Mouse (Mus musculus) forebrain, embryonic 16.5 days (tissue): ENCODE data around the gene Sfi1. TPM values are rescaled to one million over a fixed set of nuclear protein-coding genes. Genes with fewer than 3 reads are reported as not detected.

ENCODE experiments used
- ATAC-seq: fragments of 200-750 bp; cut with Nextera tagmentation; 2 replicates; pipeline ENCODE4 v1.8.0; 2017; ENCODE audit warnings: mild to moderate bottlenecking, moderate library complexity
- H3K27ac ChIP-seq: fragments of 300-500 bp; sonication (generic); 2 replicates; pipeline ENCODE4 v1.5.1; 2014; ENCODE audit warnings: low read length, control low read depth
- H3K27me3 ChIP-seq: fragments of 300-500 bp; sonication (generic); replicated peaks from 2 replicates; pipeline ENCODE4 v1.6.1; 2014; ENCODE audit warnings: low read length; ENCODE audit not compliant: control insufficient read depth, insufficient read depth
- H3K36me3 ChIP-seq: fragments of 300-500 bp; sonication (generic); 2 replicates; pipeline ENCODE4 v1.6.1; 2014; ENCODE audit not compliant: control insufficient read depth, insufficient read depth
- H3K4me1 ChIP-seq: fragments of 300-500 bp; sonication (generic); replicated peaks from 2 replicates; pipeline ENCODE4 v1.6.1; 2014; ENCODE audit warnings: low read length; ENCODE audit not compliant: control insufficient read depth, insufficient read depth
- H3K4me2 ChIP-seq: fragments of 300-500 bp; sonication (generic); 2 replicates; pipeline ENCODE4 v1.6.1; 2014; ENCODE audit warnings: mild to moderate bottlenecking, low read length, control low read depth
- H3K4me3 ChIP-seq: fragments of 300-500 bp; sonication (generic); replicated peaks from 2 replicates; pipeline ENCODE4 v1.5.1; 2014; ENCODE audit warnings: mild to moderate bottlenecking, low read length, control low read depth
- H3K9ac ChIP-seq: fragments of 300-500 bp; sonication (generic); replicated peaks from 2 replicates; pipeline ENCODE4 v1.6.1; 2014; ENCODE audit warnings: low read depth, low read length, control low read depth
- H3K9me3 ChIP-seq: fragments of 300-500 bp; sonication (generic); 2 replicates; pipeline ENCODE4 v1.6.1; 2016; ENCODE audit warnings: low read length; ENCODE audit not compliant: control insufficient read depth
- WGBS: fragments of 180-500 bp; shearing (Covaris S2); extraction: QIAGEN DNeasy Blood & Tissue Kit; methylation state at CpG from one replicate; pipeline ENCODE4 v1.1.7; 2014; 5-methylcytosine and 5-hydroxymethylcytosine counted together
- polyA plus RNA-seq: library from polyadenylated mRNA; unstranded; fragments of >200 nt; fragmentation: Nextera tagmentation; extraction: Ambion mirVana; gene quantifications from 2 replicates; pipeline ENCODE4 v1.2.1, GENCODE M21; 2015

Sfi1 gene
- polyA plus RNA-seq, result 17.2 and 23.9 TPM in 2 replicates

DNA sequence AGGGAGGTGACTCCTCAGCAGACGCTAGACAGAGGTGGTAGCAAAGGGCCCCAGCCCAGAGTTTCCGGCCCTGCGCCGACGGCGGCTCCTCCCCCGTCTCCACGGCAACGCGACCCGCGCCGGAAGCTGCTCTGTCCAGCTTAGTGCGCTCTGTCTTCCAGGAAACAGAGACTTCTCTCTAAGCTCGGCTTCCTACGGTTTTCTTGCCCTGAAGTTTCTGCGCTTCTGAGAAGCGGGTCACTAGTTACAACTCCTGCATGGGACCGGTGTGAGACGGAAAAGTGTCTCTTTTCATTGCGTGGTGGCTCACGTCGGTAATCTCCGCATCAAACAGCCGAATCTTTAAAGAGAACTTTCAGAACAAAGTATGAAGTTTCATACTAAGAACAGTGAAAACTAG, at the start of gene Sfi1:
Gene Sfi1, minus strand, starts transcription at position 101 of the 400 bp plus-strand sequence.
- Histone ChIP-seq H3K27me3 (no peaks in the 10 kb centered on the region), H3K9ac (no peak within 1 kb of the TSS), H3K4me3 (no peak within 1 kb of the TSS), H3K9me3 (no peaks in the 10 kb centered on the region), H3K4me1 (no peaks in the 10 kb centered on the region), H3K4me2 (no peak within 1 kb of the TSS), H3K36me3 (no peaks in the 10 kb centered on the region), H3K27ac (no peak within 1 kb of the TSS)
- WGBS, result 85% methylated on average over 25 of the region's 25 CpGs
- ATAC-seq, result no peak

DNA sequence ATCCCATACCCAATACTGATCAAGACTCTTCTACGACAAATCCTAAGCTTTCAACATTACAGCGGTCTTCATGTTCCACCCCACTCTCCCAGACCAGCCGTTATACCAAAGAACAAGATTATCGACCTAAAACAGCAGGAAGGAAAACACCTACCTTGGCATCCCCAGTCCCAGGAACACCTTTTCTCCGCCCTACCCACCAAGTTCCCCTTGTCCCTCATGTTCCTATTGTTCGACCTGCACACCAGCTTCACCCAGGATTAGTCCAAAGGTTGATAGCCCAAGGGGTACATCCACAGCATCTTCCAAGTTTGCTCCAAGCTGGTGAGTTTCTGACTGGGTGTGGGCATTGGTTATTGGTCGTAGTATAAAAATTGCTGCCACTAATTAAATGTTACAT, 49.1 kb upstream of the Sfi1 start:
- WGBS, result 96% methylated on average over 7 of the region's 7 CpGs
- H3K27ac ChIP-seq, result no peak overlapping the region
- H3K4me2 ChIP-seq, result no peak overlapping the region
- H3K4me1 ChIP-seq, result no peaks in the 10 kb centered on the region
- no peak overlapping the region for H3K9ac ChIP-seq
- H3K27me3 ChIP-seq, result no peaks in the 10 kb centered on the region
- no peak overlapping the region for H3K4me3 ChIP-seq
- no peak for ATAC-seq
- no peaks in the 10 kb centered on the region for H3K9me3 ChIP-seq
- peaks cover 57% of the 10 kb centered on the region for H3K36me3 ChIP-seq

- Histone ChIP-seq H3K9me3 (no peaks in the 10 kb centered on the region), H3K36me3 (peaks cover 32% of the 10 kb centered on the region), H3K4me2 (no peak overlapping the region), H3K27ac (no peak overlapping the region), H3K9ac (no peak overlapping the region), H3K4me3 (no peak overlapping the region), H3K4me1 (no peaks in the 10 kb centered on the region), H3K27me3 (no peaks in the 10 kb centered on the region)
- WGBS, result 85% methylated on average over 5 of the region's 5 CpGs
- no peak for ATAC-seq
These were observed 42.0 kb upstream of the Sfi1 start for GRCm38 (mm10) chr11:3235277-3235676.

- WGBS, result 93% methylated on average over 4 of the region's 4 CpGs
- Histone ChIP-seq H3K4me1 (no peaks in the 10 kb centered on the region), H3K4me3 (no peak overlapping the region), H3K36me3 (peaks cover 30% of the 10 kb centered on the region), H3K9me3 (no peaks in the 10 kb centered on the region), H3K4me2 (no peak overlapping the region), H3K27ac (no peak overlapping the region), H3K9ac (no peak overlapping the region), H3K27me3 (no peaks in the 10 kb centered on the region)
- ATAC-seq, result no peak
These were observed 40.4 kb upstream of the Sfi1 start for GRCm38 (mm10) chr11:3233704-3234103.

DNA sequence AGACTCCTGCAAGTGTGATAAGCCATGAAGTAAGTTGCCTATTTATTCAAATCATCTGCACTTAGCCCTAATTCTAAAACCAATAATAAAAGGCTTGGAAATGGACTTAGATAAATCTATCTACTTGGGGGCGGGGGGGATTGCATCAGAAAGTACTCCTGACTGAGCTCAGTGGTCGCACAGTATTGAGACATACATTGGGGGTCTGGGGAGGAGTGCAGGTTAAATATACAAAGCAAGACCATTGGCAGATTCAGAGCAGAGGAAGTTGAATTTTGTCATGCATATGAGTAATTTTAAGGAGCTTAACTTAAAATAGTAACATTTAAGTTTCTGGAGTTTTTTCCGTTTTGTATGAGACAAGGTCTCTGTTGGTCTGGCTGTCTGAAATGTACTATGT, 39.0 kb upstream of the Sfi1 start:
- H3K36me3 ChIP-seq, result peaks cover 32% of the 10 kb centered on the region
- no peaks in the 10 kb centered on the region for H3K4me1 ChIP-seq
- 93% methylated on average over 3 of the region's 3 CpGs for WGBS
- H3K9me3 ChIP-seq, result no peaks in the 10 kb centered on the region
- H3K27me3 ChIP-seq, result no peaks in the 10 kb centered on the region
- no peak for ATAC-seq
- H3K4me3 ChIP-seq, result no peak overlapping the region
- H3K4me2 ChIP-seq, result no peak overlapping the region
- no peak overlapping the region for H3K27ac ChIP-seq
- no peak overlapping the region for H3K9ac ChIP-seq

DNA sequence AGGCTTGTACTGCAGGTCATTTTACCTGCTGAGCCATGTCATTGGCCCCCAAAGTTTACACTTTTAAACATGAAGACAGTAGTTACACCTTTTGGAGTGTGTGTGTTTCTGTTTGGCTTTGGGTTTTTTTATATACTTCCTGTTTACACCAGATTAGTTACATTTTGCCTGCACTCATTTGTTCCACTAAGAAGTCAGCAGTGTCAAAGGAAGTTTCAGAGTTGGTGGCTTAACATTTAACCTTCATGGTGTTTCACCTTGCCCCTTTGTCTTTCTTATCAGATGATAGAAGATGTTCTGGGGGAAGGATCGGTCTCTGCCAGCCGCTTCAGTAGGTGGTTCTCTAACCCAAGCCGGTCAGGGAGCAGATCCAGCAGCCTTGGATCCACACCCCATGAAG, 33.9 kb upstream of the Sfi1 start:
- ATAC-seq, result no peak
- H3K4me2 ChIP-seq, result no peak overlapping the region
- no peak overlapping the region for H3K27ac ChIP-seq
- no peak overlapping the region for H3K9ac ChIP-seq
- peaks cover 41% of the 10 kb centered on the region for H3K36me3 ChIP-seq
- no peaks in the 10 kb centered on the region for H3K9me3 ChIP-seq
- H3K27me3 ChIP-seq, result no peaks in the 10 kb centered on the region
- 99% methylated on average over 3 of the region's 3 CpGs for WGBS
- H3K4me3 ChIP-seq, result no peak overlapping the region
- H3K4me1 ChIP-seq, result no peaks in the 10 kb centered on the region

- no peak for ATAC-seq
- Histone ChIP-seq H3K9me3 (no peaks in the 10 kb centered on the region), H3K4me2 (no peak overlapping the region), H3K36me3 (peaks cover 41% of the 10 kb centered on the region), H3K9ac (no peak overlapping the region), H3K27me3 (no peaks in the 10 kb centered on the region), H3K4me1 (no peaks in the 10 kb centered on the region), H3K4me3 (no peak overlapping the region), H3K27ac (no peak overlapping the region)
- WGBS, result 79% methylated on average over 5 of the region's 5 CpGs
These were observed 29.8 kb upstream of the Sfi1 start for GRCm38 (mm10) chr11:3223105-3223504.

DNA sequence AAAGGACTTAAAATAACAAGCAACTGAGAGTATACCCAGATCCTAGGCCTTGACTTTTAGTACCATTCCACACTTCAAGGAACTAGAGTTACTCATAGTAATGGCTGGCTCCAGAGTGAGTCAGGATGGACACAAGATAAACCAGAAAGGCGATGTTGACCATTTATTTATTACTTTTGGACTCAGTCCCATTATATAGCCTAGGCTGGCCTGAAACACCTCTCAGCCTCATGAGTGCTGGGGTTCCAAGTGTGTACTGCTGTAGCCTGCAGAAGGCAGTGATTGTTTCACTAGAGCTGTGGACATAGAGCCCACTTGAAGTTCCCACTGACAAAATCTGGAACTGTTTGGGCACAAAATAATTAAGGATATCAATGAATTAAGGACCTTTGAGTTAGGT, 19.3 kb upstream of the Sfi1 start:
- H3K4me2 ChIP-seq, result no peak overlapping the region
- H3K36me3 ChIP-seq, result peaks cover 32% of the 10 kb centered on the region
- H3K27me3 ChIP-seq, result no peaks in the 10 kb centered on the region
- 94% methylated on average over 1 of the region's 1 CpGs for WGBS
- H3K27ac ChIP-seq, result no peak overlapping the region
- ATAC-seq, result no peak
- no peak overlapping the region for H3K4me3 ChIP-seq
- no peak overlapping the region for H3K9ac ChIP-seq
- H3K9me3 ChIP-seq, result no peaks in the 10 kb centered on the region
- no peaks in the 10 kb centered on the region for H3K4me1 ChIP-seq

DNA sequence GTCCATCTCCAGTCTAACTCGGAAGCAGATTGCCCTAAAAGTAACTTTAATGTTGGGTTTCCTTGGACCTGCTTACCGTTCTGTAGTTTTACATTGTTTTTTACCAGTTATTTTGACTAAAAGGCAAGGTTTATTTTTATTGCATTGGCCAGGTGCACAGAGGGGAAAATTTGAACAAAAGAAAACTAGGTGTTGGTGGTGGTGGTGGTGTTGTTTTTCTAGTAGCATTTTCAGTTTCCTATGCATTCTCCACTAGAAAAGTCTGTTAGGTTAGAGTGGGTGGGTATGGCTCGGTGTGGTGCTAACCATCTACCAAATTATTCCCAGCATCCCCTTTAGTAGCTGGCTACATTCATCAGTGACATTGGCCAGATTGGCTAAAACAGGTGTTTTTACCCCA, 13.5 kb upstream of the Sfi1 start:
- Histone ChIP-seq H3K9me3 (no peaks in the 10 kb centered on the region), H3K36me3 (peaks cover 14% of the 10 kb centered on the region), H3K27ac (no peak overlapping the region), H3K4me3 (no peak overlapping the region), H3K4me2 (no peak overlapping the region), H3K4me1 (peaks cover 3% of the 10 kb centered on the region; the same call in 1 of the 2 replicates), H3K27me3 (no peaks in the 10 kb centered on the region), H3K9ac (no peak overlapping the region)
- ATAC-seq, result no peak
- WGBS, result 97% methylated on average over 3 of the region's 3 CpGs

GRCm38 (mm10) chr11:3205207-3205606, 11.9 kb upstream of the Sfi1 start:
- H3K27me3 ChIP-seq, result no peaks in the 10 kb centered on the region
- H3K9ac ChIP-seq, result no peak overlapping the region
- no peaks in the 10 kb centered on the region for H3K9me3 ChIP-seq
- peaks cover 3% of the 10 kb centered on the region; the same call in 1 of the 2 replicates for H3K4me1 ChIP-seq
- ATAC-seq, result no peak
- no peak overlapping the region for H3K27ac ChIP-seq
- no peak overlapping the region for H3K4me3 ChIP-seq
- no peak overlapping the region for H3K4me2 ChIP-seq
- H3K36me3 ChIP-seq, result peaks cover 11% of the 10 kb centered on the region
- WGBS, result 95% methylated on average over 3 of the region's 3 CpGs
